Mouse (Mus musculus): ENCODE data around the gene Dek.
A peak's percentile ranks its signal among the peaks of the same experiment; 100 is the strongest.

Gene Dek

GRCm38 (mm10) chr13:47105711-47106579, at the start of gene Dek:
Gene Dek, minus strand, starts transcription at chr13:47106201.
- DNase-seq = peak; percentile 81 to 85

GRCm38 (mm10) chr13:47154866-47155265, 48.9 kb upstream of the Dek start:
- no peak for DNase-seq

GRCm38 (mm10) chr13:47153206-47153605, 47.2 kb upstream of the Dek start:
- DNase-seq = no peak

GRCm38 (mm10) chr13:47152390-47152789, 46.4 kb upstream of the Dek start:
- peak; percentile 14 to 24 for DNase-seq

DNA sequence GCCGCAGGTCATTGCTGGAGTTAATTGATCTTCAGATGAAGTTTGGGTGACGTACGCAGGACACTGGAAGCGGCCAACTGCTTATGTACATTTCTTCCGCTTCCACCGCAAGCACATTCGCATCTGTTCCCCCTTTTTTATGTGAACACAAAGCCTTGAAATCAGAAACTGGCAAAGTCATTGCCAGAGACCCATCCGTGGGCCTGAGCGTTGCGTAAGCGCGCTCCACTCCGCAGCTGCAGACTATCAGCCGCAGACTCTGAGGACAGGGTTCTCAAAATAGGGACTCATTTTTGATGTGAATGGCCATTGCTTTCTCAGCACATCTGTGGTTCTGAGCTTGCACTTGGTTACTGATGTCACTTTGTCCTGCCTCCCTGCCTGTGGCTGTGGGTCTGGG, 45.1 kb upstream of the Dek start:
- no peak for DNase-seq

- no peak for DNase-seq
Observed at GRCm38 (mm10) chr13:47149993-47150392, 44.0 kb upstream of the Dek start.

DNA sequence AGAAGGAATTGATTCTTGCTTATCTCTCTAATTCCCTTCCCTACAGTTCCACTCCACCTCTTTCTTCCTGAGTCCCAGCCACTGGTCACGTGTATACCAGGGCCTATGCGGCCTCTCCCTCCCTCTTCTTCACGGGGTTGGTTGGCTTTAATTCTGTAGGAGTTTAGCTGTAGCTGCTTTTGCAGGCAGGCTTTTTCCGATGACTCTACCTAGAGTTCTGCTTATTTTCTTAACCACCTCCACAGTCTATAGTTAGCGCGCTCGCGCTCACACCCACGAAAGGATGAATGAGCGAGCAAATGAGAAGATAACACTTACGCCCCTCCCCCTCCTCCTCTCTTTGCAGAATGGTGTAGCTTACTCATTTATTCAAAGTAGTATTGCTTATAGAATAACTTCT, 42.6 kb upstream of the Dek start:
- DNase-seq = no peak

- no peak for DNase-seq
Observed at GRCm38 (mm10) chr13:47146388-47146787, 40.4 kb upstream of the Dek start.

GRCm38 (mm10) chr13:47145939-47146338, 39.9 kb upstream of the Dek start:
- no peak for DNase-seq

GRCm38 (mm10) chr13:47142764-47143163, 36.8 kb upstream of the Dek start:
- DNase-seq = no peak

GRCm38 (mm10) chr13:47135741-47136140, 29.7 kb upstream of the Dek start:
- no peak for DNase-seq

GRCm38 (mm10) chr13:47134836-47135235, 28.8 kb upstream of the Dek start:
- no peak for DNase-seq

DNA sequence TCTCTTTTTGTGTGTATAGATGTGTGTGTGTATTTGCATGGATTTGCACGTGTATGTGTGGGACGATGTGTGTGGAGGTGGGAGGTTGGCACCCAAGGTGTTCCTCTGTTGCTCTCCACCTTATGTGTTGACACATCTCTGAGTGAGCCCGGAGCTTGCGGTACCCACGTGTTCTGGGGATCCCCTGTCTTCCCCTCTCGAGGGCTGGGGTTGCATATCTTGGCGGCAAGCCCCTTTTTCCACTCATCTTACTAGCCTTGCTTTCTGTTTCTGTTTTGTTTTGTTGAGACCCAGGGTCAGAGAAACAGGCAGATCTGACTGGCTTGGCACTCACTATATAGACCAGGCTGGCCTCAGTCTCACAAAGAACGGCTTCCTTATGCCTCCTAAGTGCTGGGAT, 27.1 kb upstream of the Dek start:
- no peak for DNase-seq

GRCm38 (mm10) chr13:47129090-47129489, 23.1 kb upstream of the Dek start:
- no peak for DNase-seq

DNA sequence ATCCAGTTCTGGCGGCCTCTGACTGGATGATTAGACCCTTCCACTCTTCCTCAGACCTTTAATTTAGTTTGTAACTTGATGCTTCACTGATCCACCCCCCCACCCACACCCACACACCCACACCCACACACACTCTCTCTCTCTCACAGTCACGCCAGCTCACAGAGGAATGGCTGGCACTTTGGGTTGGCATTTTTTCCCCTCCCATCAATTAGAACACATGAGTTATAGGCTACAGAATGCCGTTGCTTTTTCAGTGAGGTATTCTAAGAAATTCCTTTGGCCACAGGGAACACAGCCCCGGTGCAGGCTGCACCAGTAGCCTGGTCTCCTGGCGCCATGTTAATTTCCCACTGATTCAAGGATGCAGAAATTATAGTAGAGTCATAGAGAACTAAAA, 19.6 kb upstream of the Dek start:
- DNase-seq = no peak

GRCm38 (mm10) chr13:47124986-47125385, 19.0 kb upstream of the Dek start:
- no peak for DNase-seq

GRCm38 (mm10) chr13:47124449-47124848, 18.4 kb upstream of the Dek start:
- DNase-seq = no peak

DNA sequence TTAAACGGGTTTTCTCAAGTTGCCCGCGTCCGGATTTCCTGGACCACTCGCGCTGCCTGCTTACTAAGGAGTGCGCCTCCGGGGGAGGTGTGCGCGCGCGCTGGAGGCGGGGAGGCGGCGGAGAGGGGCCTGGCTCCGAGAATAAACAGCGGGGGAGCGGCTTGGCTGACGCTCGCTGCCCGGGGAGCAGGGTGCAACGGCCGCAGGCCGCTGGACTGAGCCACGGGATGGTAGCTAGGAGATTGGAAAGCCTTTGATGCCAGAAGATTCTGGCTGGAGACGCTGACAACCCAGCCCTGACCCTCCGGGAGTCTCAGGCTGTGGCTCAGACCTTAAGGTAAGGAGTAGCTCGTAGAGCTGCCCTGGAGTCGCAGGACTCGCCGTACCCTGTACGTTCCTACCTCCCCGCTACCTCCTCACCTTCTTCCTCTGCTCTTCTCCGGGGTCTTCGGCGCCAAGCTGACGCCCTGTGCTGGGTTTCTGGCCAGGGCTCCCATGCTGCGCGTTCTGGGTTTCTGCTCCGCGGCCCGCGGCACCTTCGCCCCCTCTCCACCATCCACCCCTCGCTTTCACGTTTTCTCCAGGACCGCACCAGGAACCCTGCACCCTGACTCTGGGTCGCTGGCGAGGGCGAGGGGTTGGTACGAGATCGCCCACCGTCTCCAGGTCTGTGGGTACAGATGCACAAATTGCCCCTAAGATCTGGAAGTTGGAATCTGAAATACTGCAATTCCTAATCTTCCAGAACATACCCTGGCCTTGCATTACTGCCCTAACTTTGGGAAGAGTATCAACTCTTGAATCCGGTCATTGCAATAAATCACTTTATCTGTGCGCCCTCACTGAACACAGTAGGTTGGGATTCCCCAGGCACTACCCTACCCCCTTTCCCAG, 16.8 kb upstream of the Dek start, which contains the start of gene Rnf144b:
TSS of gene Rnf144b (plus strand) at position 120 of the 894 bp plus-strand sequence.
- peak; percentile 12 to 14 for DNase-seq

- DNase-seq = no peak
Observed at GRCm38 (mm10) chr13:47121333-47121889, 15.4 kb upstream of the Dek start.

- DNase-seq = no peak
Observed at GRCm38 (mm10) chr13:47116000-47116399, 10.0 kb upstream of the Dek start.

GRCm38 (mm10) chr13:47112924-47113323, 6.9 kb upstream of the Dek start:
- DNase-seq = no peak

GRCm38 (mm10) chr13:47112056-47112455, 6.1 kb upstream of the Dek start:
- DNase-seq = no peak

DNA sequence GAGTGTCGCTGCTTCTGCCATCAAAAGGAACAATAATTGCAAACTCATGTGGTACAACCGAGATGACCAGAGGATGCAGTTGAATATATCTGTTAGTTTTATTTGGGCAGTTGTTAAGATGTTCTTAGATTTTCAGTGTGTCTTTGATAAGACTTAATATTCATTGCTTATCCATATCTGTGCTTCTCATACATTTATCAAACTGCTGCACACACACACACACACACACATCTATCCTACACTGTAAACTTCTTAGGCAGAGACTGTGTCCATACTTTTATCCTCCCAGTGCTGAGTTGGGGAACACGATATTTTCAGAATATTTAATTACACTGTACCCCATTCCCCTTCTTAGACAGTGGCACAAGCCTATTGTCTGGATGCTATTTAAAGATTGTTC, 5.2 kb upstream of the Dek start:
- DNase-seq = no peak
